Mouse (Mus musculus) embryonic facial prominence, embryonic 10.5 days (tissue): Measurements from ENCODE around the gene Wbp2nl. TPM values are rescaled to one million over a fixed set of nuclear protein-coding genes. Genes with fewer than 3 reads are reported as not detected.
A peak's percentile ranks its signal among the peaks of the same experiment; 100 is the strongest.

ENCODE experiments used
- DNase-seq: peaks from one replicate; pipeline ENCODE4 v3.0.0-alpha.2; 2017; ENCODE audit warnings: low spot score
- H3K27ac ChIP-seq: fragments of 300-500 bp; sonication (generic); replicated peaks from 2 replicates; pipeline ENCODE4 v1.5.1; 2016; ENCODE audit warnings: mild to moderate bottlenecking
- H3K27me3 ChIP-seq: fragments of 300-500 bp; sonication (generic); replicated peaks from 2 replicates; pipeline ENCODE4 v1.6.1; 2016; ENCODE audit warnings: low read depth, mild to moderate bottlenecking; ENCODE audit not compliant: poor library complexity, severe bottlenecking
- H3K36me3 ChIP-seq: fragments of 300-500 bp; sonication (generic); replicated peaks from 2 replicates; pipeline ENCODE4 v1.6.1; 2016; ENCODE audit warnings: mild to moderate bottlenecking, moderate library complexity
- H3K4me1 ChIP-seq: fragments of 300-500 bp; sonication (generic); 2 replicates; pipeline ENCODE4 v1.6.1; 2016
- H3K4me3 ChIP-seq: fragments of 300-500 bp; sonication (generic); 2 replicates; pipeline ENCODE4 v1.5.1; 2016; ENCODE audit warnings: mild to moderate bottlenecking, moderate library complexity
- H3K9me3 ChIP-seq: fragments of 300-500 bp; sonication (generic); 2 replicates; pipeline ENCODE4 v1.6.1; 2016; ENCODE audit warnings: mild to moderate bottlenecking
- WGBS: fragments of 180-500 bp; shearing (Covaris S2); methylation state at CpG from one replicate; pipeline ENCODE4 v1.1.7; 2016; 5-methylcytosine and 5-hydroxymethylcytosine counted together
- polyA plus RNA-seq: library from polyadenylated mRNA; unstranded; fragments of >200 nt; fragmentation: Nextera tagmentation; extraction: Ambion mirVana; gene quantifications from 2 replicates; pipeline ENCODE4 v1.2.1, GENCODE M21; 2016

Wbp2nl gene
- polyA plus RNA-seq: 0.14 TPM in 1 of 2 replicates, not detected in the other

DNA sequence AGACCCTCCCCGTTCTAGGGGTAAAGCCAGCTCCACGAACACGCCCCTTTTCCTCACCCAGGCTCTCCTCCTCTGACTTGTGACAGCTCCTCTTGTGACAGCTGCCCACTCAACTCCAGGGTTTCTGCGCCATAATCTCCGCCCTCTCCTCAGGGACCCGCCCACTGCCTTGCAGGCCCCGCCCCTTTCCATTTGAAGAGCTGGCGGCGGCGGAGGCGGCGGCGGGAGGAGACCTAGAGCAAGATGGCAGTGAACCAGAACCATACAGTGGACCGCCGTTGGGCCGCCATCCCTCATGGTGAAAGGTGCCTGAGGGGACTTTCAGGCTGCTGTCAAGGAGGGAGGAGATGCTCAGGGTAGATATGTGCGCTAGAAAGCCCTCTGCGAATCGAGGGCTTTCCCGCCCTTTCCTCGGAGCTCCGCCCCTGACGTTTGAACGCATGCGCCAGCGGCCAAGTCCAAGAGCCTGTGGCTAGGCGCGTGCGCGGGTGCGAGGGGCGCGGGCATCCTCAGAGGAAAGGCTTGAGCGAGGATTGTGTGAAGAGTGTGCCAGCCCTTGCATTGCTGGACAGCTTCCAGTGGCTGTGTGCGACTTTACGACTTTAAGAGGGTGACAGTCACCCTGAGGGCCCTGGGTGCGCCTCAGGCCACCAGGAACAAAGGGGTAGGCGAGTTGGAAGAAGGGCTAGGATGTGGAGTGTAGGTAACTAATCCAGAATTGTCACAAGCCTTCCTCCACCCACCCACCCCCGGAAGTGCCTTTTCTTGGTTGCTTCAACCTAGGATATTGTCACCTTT is at the start of gene Wbp2nl:
TSS of gene Wbp2nl (plus strand) at position 191 of the 798 bp plus-strand sequence.
- Histone ChIP-seq H3K36me3 (no peaks in the 10 kb centered on the region), H3K27ac (no peak within 1 kb of the TSS), H3K4me1 (peaks cover 3% of the 10 kb centered on the region; the same call in 1 of the 2 replicates), H3K9me3 (peaks cover 5% of the 10 kb centered on the region; the same call in 1 of the 2 replicates), H3K4me3 (0 out of 2 replicates have a peak within 1 kb of the TSS, but pooled peaks have one; percentile 8), H3K27me3 (peaks cover 8% of the 10 kb centered on the region)
- DNase-seq: peak; percentile 26
- 59% methylated on average over 39 of the region's 39 CpGs for WGBS

DNA sequence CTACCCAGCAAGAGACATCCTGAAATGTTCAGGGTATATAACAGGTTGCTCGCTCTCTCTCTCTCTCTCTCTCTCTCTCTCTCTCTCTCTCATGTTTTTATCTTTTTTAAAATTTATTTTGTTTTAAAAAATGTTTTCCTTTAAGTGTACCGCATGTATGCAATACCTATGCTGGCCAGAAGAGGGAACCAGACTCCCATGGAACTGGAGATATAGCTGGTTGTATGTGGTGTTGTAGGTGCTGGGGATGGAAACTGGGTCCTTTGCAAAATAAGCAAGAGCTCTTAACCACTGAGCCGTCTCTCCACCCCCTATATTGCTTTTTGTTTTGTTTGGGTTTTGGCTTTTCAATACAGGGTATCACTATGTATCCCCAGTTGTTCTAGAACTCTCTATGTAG is 47.2 kb upstream of the Wbp2nl start:
- Histone ChIP-seq H3K4me1 (peaks cover 15% of the 10 kb centered on the region), H3K27me3 (peaks cover 6% of the 10 kb centered on the region; the same call in 1 of the 2 replicates), H3K27ac (no peak overlapping the region), H3K9me3 (peaks cover 3% of the 10 kb centered on the region; the same call in 1 of the 2 replicates), H3K36me3 (no peaks in the 10 kb centered on the region), H3K4me3 (no peak overlapping the region)
- 93% methylated on average over 3 of the region's 3 CpGs for WGBS
- no peak for DNase-seq

DNA sequence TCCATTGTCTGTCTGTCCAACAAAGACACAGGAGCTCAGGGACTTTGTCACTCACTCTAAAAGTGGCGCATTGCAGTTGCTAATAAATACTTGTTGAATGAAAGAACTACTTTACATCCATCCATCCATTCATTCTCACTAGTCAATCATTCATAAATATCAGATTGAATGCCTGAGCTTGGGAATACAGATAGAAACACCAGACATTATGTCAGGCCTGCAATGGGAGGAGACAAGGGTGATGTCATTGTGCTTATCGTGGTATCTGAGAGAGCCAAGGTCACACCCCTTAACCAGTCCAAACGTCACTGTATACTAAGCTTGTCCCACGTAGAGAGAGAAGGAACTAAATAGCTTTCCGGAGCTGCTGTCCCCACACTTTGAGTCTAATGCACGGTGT is 46.7 kb upstream of the Wbp2nl start, which contains the start of gene 1500009C09Rik:
TSS of gene 1500009C09Rik (plus strand) at position 301 of the 400 bp plus-strand sequence.
- no peak within 1 kb of the TSS for H3K27ac ChIP-seq
- DNase-seq: no peak
- H3K36me3 ChIP-seq: no peaks in the 10 kb centered on the region
- H3K4me3 ChIP-seq: no peak within 1 kb of the TSS
- 89% methylated on average over 6 of the region's 6 CpGs for WGBS
- peaks cover 6% of the 10 kb centered on the region for H3K27me3 ChIP-seq
- peaks cover 20% of the 10 kb centered on the region for H3K4me1 ChIP-seq
- H3K9me3 ChIP-seq: peaks cover 3% of the 10 kb centered on the region; the same call in 1 of the 2 replicates

DNA sequence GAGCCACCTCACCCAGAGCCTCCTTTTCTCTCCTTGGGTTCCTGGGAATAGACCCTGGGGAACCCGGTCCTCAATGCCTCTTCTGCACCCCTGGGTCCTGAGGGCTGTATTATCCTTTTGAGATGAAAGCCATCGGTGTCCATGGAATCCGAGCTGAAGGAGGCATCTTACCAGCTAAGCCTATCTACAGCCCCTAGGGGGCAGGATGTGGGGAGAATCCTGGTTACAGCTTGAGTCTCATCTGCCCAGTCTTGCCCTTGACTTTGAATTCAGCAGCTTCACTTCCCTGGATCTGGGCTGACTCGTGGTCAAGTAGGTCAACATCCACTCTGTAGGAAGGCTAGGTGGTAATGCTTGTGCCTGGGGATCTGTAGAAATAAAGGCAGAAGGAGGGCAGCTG is 43.5 kb upstream of the Wbp2nl start:
- Histone ChIP-seq H3K27ac (no peak overlapping the region), H3K27me3 (peaks cover 16% of the 10 kb centered on the region), H3K4me3 (no peak overlapping the region), H3K36me3 (no peaks in the 10 kb centered on the region), H3K4me1 (peaks cover 22% of the 10 kb centered on the region), H3K9me3 (peaks cover 3% of the 10 kb centered on the region; the same call in 1 of the 2 replicates)
- 46% methylated on average over 4 of the region's 4 CpGs for WGBS
- no peak for DNase-seq

DNA sequence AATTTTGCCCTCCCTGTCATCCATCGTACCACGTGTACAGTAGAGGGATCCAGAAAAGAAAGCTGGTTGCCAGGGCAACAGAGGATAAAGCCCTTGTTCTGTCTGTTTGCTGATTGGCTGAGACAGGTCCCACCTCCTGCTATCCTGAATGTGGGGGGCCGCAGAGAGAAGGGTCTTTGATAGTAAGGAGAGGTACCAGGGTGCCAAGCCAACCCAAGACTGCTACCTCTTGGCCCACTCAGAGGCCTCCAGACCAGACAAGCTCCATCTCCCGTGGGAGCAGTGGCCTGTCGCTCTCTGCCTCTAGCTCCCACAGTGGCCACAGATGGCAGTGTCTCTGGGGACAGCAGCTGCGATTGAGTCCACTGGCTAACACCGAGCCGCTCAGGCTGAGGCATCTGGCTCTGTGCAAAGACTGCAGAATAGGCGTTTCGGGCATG is 42.8 kb upstream of the Wbp2nl start:
- Histone ChIP-seq H3K36me3 (no peaks in the 10 kb centered on the region), H3K27ac (peak overlapping the region; percentile 57), H3K27me3 (peaks cover 21% of the 10 kb centered on the region), H3K4me1 (peaks cover 22% of the 10 kb centered on the region), H3K9me3 (peaks cover 3% of the 10 kb centered on the region; the same call in 1 of the 2 replicates), H3K4me3 (peak overlapping the region; percentile 42; the same call in 1 of the 2 replicates)
- 21% methylated on average over 10 of the region's 10 CpGs for WGBS
- DNase-seq: peak; percentile 36

DNA sequence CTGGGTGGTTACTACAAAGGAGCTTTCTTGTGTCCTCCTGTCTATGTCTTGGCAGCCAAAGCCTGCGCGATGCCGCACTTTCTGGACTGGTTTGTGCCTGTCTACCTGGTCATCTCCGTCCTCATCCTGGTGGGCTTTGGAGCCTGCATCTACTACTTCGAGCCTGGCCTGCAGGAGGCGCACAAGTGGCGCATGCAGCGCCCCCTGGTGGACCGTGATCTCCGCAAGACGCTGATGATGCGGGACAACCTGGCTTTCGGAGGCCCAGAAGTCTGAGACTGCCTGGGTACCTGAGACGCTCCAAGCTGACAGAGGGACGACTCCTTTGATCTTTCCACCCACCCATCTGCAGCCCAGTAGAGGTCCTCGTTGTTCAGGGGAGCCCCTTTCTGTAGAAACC is 39.2 kb upstream of the Wbp2nl start:
- Histone ChIP-seq H3K9me3 (no peaks in the 10 kb centered on the region), H3K4me1 (peaks cover 24% of the 10 kb centered on the region), H3K27ac (no peak overlapping the region), H3K27me3 (peaks cover 36% of the 10 kb centered on the region), H3K36me3 (no peaks in the 10 kb centered on the region), H3K4me3 (no peak overlapping the region)
- WGBS: 11% methylated on average over 16 of the region's 16 CpGs
- peak; percentile 86 for DNase-seq

DNA sequence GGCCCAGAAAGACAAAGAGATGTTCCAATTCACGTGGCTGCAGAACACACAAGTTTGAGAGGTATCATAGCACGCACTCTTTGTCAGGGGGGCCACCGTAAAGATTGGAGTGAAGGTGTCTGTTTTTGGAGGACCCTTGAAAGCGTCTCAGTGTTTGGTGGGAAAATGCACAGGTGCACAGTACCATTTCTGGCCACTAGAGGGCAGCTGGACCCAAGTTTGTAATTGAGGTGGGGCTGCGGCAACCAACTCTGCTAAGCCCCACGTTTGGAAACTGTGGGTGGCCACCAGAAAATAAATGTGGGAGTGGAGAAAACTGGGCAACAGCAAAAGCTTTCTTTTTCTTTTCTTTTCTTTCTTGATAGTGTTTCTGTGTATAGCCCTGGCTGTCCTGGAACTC is 32.4 kb upstream of the Wbp2nl start:
- Histone ChIP-seq H3K36me3 (no peaks in the 10 kb centered on the region), H3K27me3 (peaks cover 27% of the 10 kb centered on the region), H3K9me3 (no peaks in the 10 kb centered on the region), H3K27ac (no peak overlapping the region), H3K4me1 (peaks cover 18% of the 10 kb centered on the region), H3K4me3 (no peak overlapping the region)
- DNase-seq: peak; percentile 77
- WGBS: 14% methylated on average over 6 of the region's 6 CpGs

DNA sequence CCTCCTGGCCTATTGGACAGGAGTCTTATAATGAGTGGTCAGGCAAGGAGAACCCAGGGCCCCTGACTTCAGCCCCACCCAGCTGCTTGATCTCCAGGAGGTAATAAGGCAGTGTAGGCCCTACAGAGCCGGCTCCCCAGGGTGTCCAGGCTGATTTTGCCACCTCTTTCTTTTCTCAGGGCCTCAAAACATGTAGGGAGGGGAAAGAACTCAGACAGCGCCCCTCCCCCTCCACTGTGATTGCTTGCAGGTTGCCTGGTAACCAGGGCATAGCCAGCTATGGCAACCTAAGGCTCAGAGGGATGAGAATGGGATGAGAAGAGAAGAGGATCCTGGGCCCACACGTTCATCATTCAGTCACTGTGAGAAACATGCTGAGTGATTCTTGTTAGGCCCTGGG is 30.6 kb upstream of the Wbp2nl start:
- H3K27ac ChIP-seq: 0 out of 2 replicates have a peak overlapping the region, but pooled peaks have one; percentile 8
- peak; percentile 44 for DNase-seq
- H3K27me3 ChIP-seq: peaks cover 37% of the 10 kb centered on the region
- no peaks in the 10 kb centered on the region for H3K9me3 ChIP-seq
- H3K4me3 ChIP-seq: no peak overlapping the region
- WGBS: 34% methylated on average over 3 of the region's 3 CpGs
- peaks cover 18% of the 10 kb centered on the region for H3K4me1 ChIP-seq
- H3K36me3 ChIP-seq: no peaks in the 10 kb centered on the region

DNA sequence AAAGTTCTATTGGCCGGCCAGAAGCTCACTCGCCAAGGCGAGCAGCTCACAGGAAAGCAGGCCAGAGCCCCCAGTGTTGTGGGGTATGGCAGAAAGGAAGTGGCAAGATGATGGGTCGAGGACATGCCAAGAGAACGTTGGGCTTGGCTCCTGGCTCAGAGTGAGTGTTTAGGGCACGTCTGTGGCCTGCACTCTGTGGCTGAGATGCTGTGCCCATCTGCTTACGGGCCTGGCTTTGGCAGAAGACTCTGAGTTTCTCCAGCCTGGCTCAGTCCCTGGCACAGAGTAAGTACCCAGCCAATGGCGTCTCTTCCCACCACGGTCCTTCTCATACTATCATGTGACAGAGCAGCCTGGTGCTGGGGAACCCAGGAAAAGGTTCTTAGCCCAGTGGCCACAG is 30.0 kb upstream of the Wbp2nl start:
- H3K27ac ChIP-seq: no peak overlapping the region

DNA sequence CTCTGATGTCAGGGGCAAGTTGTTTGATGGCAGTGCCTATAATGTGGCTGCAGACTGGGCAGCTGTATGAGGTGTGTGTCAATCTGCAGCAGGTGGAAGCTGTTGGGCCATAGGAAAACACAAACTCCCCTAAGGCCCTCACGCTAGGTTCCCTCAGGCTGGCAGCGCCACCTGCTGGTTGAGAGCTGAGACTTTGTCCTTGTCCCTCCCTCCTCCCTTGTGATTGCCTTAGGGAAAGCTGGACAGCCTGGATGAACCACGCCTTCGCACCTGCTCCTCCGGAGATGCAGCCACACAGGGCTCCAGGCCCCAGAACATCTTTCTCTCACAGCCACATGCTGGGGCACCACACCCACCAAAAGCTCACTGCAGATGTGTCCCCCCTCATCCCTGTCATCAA is 27.6 kb upstream of the Wbp2nl start:
- Histone ChIP-seq H3K27ac (no peak overlapping the region), H3K9me3 (no peaks in the 10 kb centered on the region), H3K27me3 (peaks cover 56% of the 10 kb centered on the region), H3K36me3 (no peaks in the 10 kb centered on the region), H3K4me3 (no peak overlapping the region), H3K4me1 (peaks cover 33% of the 10 kb centered on the region)
- DNase-seq: peak; percentile 82
- 5% methylated on average over 5 of the region's 5 CpGs for WGBS

More for the DNA sequence above, 30.0 kb upstream of the Wbp2nl start:
- Histone ChIP-seq H3K27me3 (peaks cover 43% of the 10 kb centered on the region), H3K4me1 (peaks cover 18% of the 10 kb centered on the region), H3K9me3 (no peaks in the 10 kb centered on the region), H3K36me3 (no peaks in the 10 kb centered on the region), H3K4me3 (no peak overlapping the region)
- 87% methylated on average over 9 of the region's 9 CpGs for WGBS
- DNase-seq: no peak

DNA sequence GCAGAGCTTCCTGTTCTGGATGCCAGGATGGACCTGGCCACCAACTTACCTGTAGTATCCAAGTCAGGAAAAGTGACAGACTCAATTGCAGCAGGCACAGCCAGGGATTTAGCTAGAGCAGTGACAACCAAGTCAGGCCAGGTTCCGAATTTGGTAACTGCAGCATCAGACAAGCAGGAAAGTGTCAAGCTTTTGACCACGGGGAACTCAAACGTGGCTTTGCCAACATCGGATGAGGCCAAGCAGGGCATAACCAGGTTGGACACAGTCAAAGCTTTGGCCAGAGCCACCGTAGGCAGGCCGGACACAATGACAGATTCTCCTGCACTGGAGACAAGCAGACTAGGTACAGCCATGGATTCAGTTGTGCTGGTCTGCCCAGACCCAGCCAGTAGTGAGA is 26.5 kb upstream of the Wbp2nl start:
- peaks cover 4% of the 10 kb centered on the region; the same call in 1 of the 2 replicates for H3K36me3 ChIP-seq
- H3K27me3 ChIP-seq: peaks cover 56% of the 10 kb centered on the region
- no peak overlapping the region for H3K27ac ChIP-seq
- no peak overlapping the region for H3K4me3 ChIP-seq
- H3K9me3 ChIP-seq: no peaks in the 10 kb centered on the region
- WGBS: 89% methylated on average over 6 of the region's 6 CpGs
- peaks cover 44% of the 10 kb centered on the region for H3K4me1 ChIP-seq
- DNase-seq: no peak

DNA sequence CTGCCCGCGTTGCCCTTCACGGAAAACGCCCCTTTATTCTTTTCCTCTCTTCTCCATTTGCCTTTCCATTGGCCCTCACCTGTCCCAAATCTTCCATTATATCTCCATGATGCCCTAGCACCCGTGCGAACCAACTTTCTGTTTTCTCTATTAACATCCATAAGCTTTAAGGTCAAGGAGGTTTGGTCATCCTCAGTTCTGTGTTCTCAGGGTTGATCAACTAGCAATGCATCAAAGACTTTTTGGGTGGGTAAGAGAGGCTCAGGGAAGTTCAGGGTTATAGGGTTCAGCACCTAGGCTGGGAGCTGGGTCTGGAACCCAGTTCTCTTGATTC is 24.2 kb upstream of the Wbp2nl start, which contains the start of gene Sept3:
TSS of gene Sept3 (plus strand) at position 301 of the 334 bp plus-strand sequence.
- Histone ChIP-seq H3K27me3 (peaks cover 52% of the 10 kb centered on the region), H3K4me1 (peaks cover 33% of the 10 kb centered on the region), H3K9me3 (no peaks in the 10 kb centered on the region), H3K27ac (peak within 1 kb of the TSS; percentile 89), H3K36me3 (peaks cover 26% of the 10 kb centered on the region), H3K4me3 (peak within 1 kb of the TSS; percentile 83)
- WGBS: 31% methylated on average over 6 of the region's 6 CpGs
- no peak for DNase-seq
